Mouse (Mus musculus): ENCODE data around the gene Scarb2. TPM values are rescaled to one million over a fixed set of nuclear protein-coding genes. Genes with fewer than 3 reads are reported as not detected.

Gene Scarb2
- polyA plus RNA-seq, 1 experiment from 2014 or later = 12.4 TPM

DNA sequence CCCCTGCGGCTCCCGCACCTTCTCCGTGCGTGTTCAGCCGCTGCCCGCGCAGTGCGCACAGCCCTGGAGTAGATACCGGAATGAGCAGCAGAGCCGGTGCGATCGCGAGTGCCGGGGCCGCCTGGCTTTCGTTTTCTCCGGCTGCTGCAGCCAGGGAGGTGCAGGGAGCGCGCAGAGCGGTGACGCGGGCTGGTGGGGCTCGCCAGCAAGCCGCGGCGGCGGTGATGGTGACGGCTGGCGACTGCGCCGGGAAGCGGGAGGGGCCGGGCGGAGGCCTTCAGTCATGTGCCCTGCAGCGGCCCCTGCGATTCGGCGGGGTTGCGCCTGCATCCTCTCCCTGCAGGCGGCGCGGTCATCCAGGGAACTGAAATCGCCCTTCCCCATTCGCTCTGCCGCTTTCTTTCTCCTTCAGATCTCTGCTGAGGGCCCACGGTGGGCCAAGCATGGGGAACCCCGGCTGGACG, 1.2 kb downstream of the Scarb2 start:
- WGBS = 0% methylated on average over 48 of the region's 48 CpGs
- Histone ChIP-seq H3K36me3 (no peaks in the 10 kb centered on the region), H3K4me2 (replicated peaks) (peak overlapping the region; percentile 81), H3K4me3 (replicated peaks) (peak overlapping the region; percentile 79), H3K9me3 (no peaks in the 10 kb centered on the region), H3K27ac (peak overlapping the region; percentile 95), H3K4me1 (replicated peaks) (peaks cover 16% of the 10 kb centered on the region), H3K27me3 (replicated peaks) (no peaks in the 10 kb centered on the region), H3K9ac (peak overlapping the region; percentile 86)
- ATAC-seq = peak; percentile 98

DNA sequence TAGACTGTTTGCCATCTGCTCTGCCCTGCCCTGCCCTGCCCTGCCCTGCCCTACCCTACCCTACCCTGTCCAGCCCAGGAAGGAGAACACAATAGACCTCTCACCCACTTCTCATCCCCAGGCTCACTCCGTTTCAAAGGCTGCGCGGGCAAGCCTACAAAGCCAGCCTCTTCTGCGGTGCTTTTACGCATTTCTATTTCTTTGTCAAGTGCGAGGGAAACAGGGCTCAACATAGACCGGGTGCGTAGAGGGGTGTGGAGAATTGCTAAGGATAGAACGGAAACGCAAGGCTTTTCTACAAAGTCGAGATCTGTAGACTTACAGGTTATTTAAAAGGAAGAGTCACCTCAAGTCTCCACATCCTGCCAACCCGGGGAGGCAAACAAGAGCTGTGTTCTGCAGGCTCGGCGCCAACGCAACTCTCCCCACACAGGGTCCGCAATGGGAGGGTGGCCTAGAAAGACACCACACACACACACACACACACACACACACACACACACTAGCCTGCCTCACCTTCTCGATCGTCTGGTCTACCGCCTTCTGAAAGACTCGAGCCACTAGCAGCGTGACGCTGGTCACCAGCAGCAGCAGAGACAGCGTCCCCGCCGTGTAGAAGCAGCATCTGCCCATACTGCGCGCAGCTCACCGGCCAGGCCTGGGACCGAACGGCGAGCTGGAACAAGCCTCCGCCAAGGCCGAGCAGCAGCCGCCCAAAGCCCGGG, 1.8 kb downstream of the Scarb2 start:
- H3K4me1 ChIP-seq (replicated peaks) = peaks cover 19% of the 10 kb centered on the region
- no peaks in the 10 kb centered on the region for H3K9me3 ChIP-seq
- peak; percentile 85 for ATAC-seq
- no peaks in the 10 kb centered on the region for H3K27me3 ChIP-seq (replicated peaks)
- peak overlapping the region; percentile 95 for H3K27ac ChIP-seq
- peak overlapping the region; percentile 81 for H3K4me2 ChIP-seq (replicated peaks)
- peak overlapping the region; percentile 79 for H3K4me3 ChIP-seq (replicated peaks)
- under 1% methylated on average over 35 of the region's 35 CpGs for WGBS
- no peaks in the 10 kb centered on the region for H3K36me3 ChIP-seq
- H3K9ac ChIP-seq = peak overlapping the region; percentile 86

DNA sequence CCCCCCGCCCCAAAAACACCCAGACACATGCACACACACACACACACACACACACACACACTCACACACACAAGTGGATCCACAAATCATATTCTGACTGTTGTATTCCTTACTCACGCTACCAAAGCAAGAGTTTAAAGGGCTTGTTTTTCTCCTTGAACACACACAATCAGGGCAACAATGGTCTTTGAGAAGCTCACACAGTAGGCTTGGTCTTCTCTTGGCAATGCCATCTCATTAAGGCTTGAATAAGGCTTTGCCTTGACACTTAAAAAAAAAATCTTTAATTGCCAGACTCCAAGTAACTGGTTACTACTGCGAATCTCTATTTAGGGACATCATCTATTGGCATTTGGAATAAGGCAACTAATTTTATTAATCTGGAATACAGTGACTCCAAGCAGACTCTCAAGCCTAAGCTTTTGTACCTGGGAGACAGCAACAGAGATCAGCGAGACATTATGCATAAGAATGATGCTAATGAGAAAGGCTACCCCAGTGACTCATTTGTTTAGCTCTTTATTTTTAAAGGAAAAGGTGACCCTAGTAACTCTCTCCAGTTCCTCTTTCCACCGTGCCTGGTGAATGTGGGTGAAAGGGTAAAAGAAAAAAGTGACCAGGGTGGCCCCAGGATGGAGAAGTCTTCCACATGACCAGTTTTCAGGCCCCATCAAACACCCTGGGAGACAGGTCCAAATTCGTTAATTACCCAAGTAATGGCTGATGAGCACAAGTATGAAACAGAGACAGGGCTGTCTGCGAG, 2.6 kb downstream of the Scarb2 start:
- WGBS = 36% methylated on average over 7 of the region's 7 CpGs
- H3K4me1 ChIP-seq (replicated peaks) = peaks cover 21% of the 10 kb centered on the region
- peak overlapping the region; percentile 81 for H3K4me2 ChIP-seq (replicated peaks)
- no peaks in the 10 kb centered on the region for H3K36me3 ChIP-seq
- peak overlapping the region; percentile 79 for H3K4me3 ChIP-seq (replicated peaks)
- no peak for ATAC-seq
- peak overlapping the region; percentile 95; the same call in 1 of the 2 replicates for H3K27ac ChIP-seq
- H3K27me3 ChIP-seq (replicated peaks) = no peaks in the 10 kb centered on the region
- peak overlapping the region; percentile 86 for H3K9ac ChIP-seq
- no peaks in the 10 kb centered on the region for H3K9me3 ChIP-seq

DNA sequence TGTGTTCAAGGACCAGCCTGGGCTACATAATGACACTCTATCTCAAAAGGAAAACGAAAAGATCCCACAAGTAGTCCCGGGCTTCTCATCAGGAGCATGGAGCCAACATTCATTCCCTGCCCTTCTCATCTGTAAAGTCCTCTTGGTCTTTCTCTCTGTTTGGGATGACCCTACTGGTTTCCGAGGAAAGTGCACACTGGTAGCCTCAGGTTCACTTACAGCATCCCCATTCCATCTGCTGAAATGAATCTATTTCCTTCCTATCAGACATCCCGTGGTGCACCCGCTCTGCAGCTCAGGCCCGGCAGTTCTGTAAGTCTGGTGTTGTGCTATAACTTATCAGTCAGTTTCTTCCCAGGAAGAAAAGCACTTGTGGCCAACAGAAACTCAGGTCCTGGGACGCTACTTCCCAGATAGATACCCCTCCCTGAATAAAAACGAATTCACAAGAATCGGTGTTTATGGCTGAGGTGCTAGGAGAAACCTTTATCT, 3.2 kb downstream of the Scarb2 start:
- no peak for ATAC-seq
- no peak overlapping the region for H3K9ac ChIP-seq
- 70% methylated on average over 9 of the region's 9 CpGs for WGBS
- peaks cover 26% of the 10 kb centered on the region for H3K4me1 ChIP-seq (replicated peaks)
- no peak overlapping the region for H3K4me3 ChIP-seq (replicated peaks)
- H3K27ac ChIP-seq = no peak overlapping the region
- no peaks in the 10 kb centered on the region for H3K9me3 ChIP-seq
- no peaks in the 10 kb centered on the region for H3K27me3 ChIP-seq (replicated peaks)
- H3K36me3 ChIP-seq = no peaks in the 10 kb centered on the region
- peak overlapping the region; percentile 81 for H3K4me2 ChIP-seq (replicated peaks)

DNA sequence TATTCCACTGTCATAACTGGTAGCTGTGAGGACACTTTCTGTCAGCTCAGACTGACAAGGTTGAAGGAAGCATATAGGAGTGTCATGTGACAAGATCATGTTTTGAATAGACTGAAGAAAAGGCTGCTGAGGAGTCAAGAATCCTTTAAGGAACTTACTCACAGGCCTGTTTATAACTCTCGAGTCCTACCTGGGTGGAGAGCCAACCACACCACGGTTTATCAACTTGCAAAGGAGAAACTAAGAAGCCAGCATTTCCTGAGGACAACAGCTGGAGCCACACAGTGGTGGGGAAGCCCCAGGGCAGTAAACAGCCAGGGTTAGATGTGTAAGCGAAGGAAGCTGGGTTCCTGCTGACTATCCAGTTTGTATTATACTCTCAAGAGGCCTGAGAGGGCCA, 7.3 kb downstream of the Scarb2 start:
- Histone ChIP-seq H3K27ac (peak overlapping the region; percentile 30; the same call in 1 of the 2 replicates), H3K9ac (no peak overlapping the region), H3K4me1 (replicated peaks) (peaks cover 28% of the 10 kb centered on the region), H3K9me3 (no peaks in the 10 kb centered on the region), H3K36me3 (no peaks in the 10 kb centered on the region), H3K4me2 (replicated peaks) (no peak overlapping the region), H3K4me3 (replicated peaks) (no peak overlapping the region), H3K27me3 (replicated peaks) (no peaks in the 10 kb centered on the region)
- no peak for ATAC-seq
- 42% methylated on average over 3 of the region's 3 CpGs for WGBS

DNA sequence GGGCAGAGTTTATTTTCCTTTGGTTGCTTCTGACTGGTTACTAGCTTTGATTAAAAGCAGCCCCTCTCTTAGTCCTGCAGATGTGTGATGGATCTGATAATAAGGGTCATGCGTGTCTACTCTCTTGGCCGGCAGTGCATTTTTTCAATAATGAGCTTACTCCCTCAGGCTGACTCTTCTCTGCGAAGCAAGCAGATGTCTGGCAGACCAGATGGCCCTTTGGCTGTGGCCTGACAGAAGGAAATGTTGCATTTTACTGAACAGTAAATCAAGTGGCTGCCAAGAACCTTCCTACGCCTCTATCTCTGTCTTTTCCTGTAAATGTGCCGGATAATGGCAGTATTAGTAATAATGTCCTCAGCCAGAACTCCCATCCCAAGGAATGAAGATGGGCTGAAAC, 8.0 kb downstream of the Scarb2 start:
- Histone ChIP-seq H3K4me1 (replicated peaks) (peaks cover 24% of the 10 kb centered on the region), H3K4me2 (replicated peaks) (no peak overlapping the region; the same call in 1 of the 2 replicates), H3K36me3 (no peaks in the 10 kb centered on the region), H3K9ac (no peak overlapping the region), H3K4me3 (replicated peaks) (no peak overlapping the region), H3K27me3 (replicated peaks) (no peaks in the 10 kb centered on the region), H3K27ac (peak overlapping the region; percentile 30), H3K9me3 (no peaks in the 10 kb centered on the region)
- WGBS = 24% methylated on average over 5 of the region's 5 CpGs
- peak; percentile 69 for ATAC-seq

DNA sequence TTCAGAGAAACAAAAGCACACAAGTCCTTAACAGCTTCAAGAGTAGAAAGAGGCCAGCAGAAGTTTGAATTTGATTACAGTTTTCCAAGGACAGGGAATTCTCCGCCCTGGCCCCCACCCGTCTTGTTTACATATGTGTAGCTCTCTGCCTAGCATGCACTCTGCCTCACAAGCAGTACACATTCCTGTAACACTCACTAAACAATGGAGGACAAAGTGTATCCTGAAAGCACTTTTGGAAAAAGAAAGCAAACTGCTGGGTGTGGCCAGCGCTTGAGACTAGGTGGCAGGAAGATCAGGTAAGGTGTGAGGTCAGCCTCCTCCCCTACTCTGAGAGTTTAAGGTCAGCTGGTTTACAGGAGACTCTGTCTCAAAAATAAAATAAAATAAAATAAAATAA, 8.4 kb downstream of the Scarb2 start:
- Histone ChIP-seq H3K4me2 (replicated peaks) (no peak overlapping the region), H3K4me3 (replicated peaks) (no peak overlapping the region), H3K9me3 (no peaks in the 10 kb centered on the region), H3K9ac (no peak overlapping the region), H3K36me3 (no peaks in the 10 kb centered on the region), H3K27ac (peak overlapping the region; percentile 45; the same call in 1 of the 2 replicates), H3K27me3 (replicated peaks) (no peaks in the 10 kb centered on the region), H3K4me1 (replicated peaks) (peaks cover 22% of the 10 kb centered on the region)
- 52% methylated on average over 3 of the region's 3 CpGs for WGBS
- peak; percentile 54 for ATAC-seq

DNA sequence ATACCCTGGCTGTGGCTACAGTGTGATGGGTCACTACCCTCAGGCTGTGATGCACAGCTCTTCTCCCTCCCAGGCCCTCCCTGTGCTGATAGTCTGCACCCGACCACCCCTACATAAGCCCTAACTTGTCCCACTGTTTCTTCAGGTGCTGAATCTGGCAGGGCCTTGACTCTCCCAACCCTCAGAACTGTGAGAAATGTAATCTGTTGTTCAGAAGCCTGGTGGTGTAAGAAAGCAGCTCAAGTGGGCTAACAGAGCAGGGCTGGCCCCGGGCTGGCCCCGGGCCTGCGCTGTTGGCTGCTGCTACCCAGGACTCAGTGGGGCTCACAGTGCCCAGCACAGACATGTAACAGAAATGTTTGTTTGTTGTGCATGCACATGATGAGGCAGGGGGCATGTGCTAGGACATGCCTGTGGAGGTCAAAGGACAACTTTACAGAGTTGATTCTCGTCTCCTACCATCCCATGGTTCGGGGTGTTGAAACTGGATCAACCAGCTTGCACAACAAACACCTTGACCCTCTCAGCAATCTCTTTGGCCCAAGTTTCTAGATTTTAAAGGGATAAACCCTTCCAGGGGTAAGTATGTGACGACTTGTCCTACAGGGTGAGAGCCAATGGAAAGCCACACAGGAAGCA, 10.7 kb downstream of the Scarb2 start:
- H3K36me3 ChIP-seq = no peaks in the 10 kb centered on the region
- H3K4me1 ChIP-seq (replicated peaks) = peaks cover 22% of the 10 kb centered on the region
- H3K9me3 ChIP-seq = no peaks in the 10 kb centered on the region
- H3K9ac ChIP-seq = no peak overlapping the region
- no peak overlapping the region for H3K27ac ChIP-seq
- H3K4me3 ChIP-seq (replicated peaks) = no peak overlapping the region
- ATAC-seq = no peak
- H3K27me3 ChIP-seq (replicated peaks) = no peaks in the 10 kb centered on the region
- 82% methylated on average over 7 of the region's 7 CpGs for WGBS
- no peak overlapping the region for H3K4me2 ChIP-seq (replicated peaks)

DNA sequence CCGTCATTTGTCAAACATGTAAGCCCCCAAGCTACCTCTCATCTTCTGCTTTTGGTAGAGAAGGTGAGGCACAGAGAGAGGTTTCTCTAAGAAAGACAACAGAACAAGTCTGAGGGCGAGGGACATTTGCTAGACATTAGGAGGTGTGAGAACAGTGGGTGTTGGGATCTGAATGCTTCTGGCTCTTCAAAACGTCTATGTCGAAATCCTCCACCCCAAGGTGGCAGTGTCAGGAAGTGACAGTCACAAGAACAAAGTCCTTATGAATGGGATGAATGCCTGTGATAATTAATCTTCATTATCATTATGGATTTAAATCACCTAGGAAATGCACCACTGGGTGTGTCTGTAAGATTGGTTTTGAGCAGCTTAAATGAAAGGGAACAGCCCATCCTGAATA, 11.3 kb downstream of the Scarb2 start:
- ATAC-seq = no peak
- no peak overlapping the region for H3K27ac ChIP-seq
- 58% methylated on average over 4 of the region's 4 CpGs for WGBS
- no peaks in the 10 kb centered on the region for H3K36me3 ChIP-seq
- no peak overlapping the region for H3K4me2 ChIP-seq (replicated peaks)
- H3K9ac ChIP-seq = no peak overlapping the region
- H3K4me1 ChIP-seq (replicated peaks) = peaks cover 24% of the 10 kb centered on the region
- H3K9me3 ChIP-seq = no peaks in the 10 kb centered on the region
- no peaks in the 10 kb centered on the region for H3K27me3 ChIP-seq (replicated peaks)
- H3K4me3 ChIP-seq (replicated peaks) = no peak overlapping the region

DNA sequence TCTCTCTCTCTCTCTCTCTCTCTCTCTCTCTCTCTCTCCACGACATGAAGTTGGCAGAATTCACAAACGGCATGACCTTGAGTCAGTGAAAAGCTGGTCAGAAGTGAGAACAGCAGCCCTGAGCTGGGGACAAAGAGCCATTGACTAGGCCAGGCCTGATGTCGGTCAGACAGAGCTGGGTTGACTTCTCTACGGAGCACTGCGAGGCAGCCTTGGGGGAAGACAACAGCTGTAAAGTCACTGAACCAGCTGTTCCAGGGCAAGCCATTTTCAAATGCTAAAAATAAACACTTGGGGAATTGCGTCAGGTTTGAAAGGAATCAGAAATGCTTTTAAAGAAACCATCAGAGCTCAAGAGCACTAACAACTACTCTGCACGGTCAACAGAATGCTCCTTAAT, 13.2 kb downstream of the Scarb2 start:
- Histone ChIP-seq H3K9ac (no peak overlapping the region), H3K4me3 (replicated peaks) (no peak overlapping the region), H3K36me3 (no peaks in the 10 kb centered on the region), H3K4me2 (replicated peaks) (no peak overlapping the region), H3K27me3 (replicated peaks) (no peaks in the 10 kb centered on the region), H3K27ac (peak overlapping the region; percentile 28), H3K9me3 (no peaks in the 10 kb centered on the region), H3K4me1 (replicated peaks) (peaks cover 29% of the 10 kb centered on the region)
- 40% methylated on average over 7 of the region's 7 CpGs for WGBS
- no peak for ATAC-seq

DNA sequence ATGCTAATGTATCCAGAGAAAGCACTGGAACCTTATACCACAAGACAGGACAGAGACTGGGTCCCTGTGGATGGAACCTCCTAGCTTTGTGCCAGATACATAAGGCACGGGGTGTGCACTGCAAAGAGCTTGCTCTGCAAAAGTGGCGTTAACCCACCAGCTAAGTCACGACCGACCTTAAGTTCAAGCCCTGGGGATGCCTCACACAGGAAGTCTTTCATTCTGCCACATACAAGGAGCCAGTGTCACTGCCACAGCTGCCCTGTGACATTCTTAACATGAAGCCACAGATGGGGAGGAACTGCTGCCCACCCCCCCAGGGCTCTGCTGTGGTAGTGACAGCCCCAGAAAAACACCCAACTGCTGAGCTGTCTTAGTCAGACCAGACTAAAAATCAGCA, 15.9 kb downstream of the Scarb2 start:
- no peak overlapping the region for H3K27ac ChIP-seq
- no peaks in the 10 kb centered on the region for H3K36me3 ChIP-seq
- no peak for ATAC-seq
- no peak overlapping the region for H3K4me2 ChIP-seq (replicated peaks)
- no peaks in the 10 kb centered on the region for H3K9me3 ChIP-seq
- H3K4me1 ChIP-seq (replicated peaks) = peaks cover 24% of the 10 kb centered on the region
- no peak overlapping the region for H3K4me3 ChIP-seq (replicated peaks)
- H3K27me3 ChIP-seq (replicated peaks) = no peaks in the 10 kb centered on the region
- H3K9ac ChIP-seq = no peak overlapping the region
- 66% methylated on average over 4 of the region's 4 CpGs for WGBS

DNA sequence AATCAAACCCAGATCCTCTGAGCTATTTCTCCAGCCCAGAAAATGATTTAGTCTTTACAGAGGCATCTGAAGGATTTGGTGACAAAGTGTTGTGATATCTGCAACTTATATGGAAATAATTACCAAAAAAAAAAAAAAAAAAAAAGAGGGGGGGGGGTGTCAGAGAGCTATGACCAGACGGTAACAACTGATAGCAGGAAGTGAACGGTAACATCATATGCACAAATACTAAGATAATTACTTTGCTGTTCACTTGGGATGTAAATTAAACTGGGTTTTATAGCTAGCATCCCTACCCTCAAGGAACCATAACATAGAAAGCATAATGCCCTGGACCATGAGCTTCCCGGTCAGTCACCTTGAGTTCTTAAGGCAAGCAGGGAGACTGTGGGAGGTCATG, 16.3 kb downstream of the Scarb2 start:
- H3K36me3 ChIP-seq = no peaks in the 10 kb centered on the region
- no peak for ATAC-seq
- H3K9me3 ChIP-seq = no peaks in the 10 kb centered on the region
- H3K4me3 ChIP-seq (replicated peaks) = no peak overlapping the region
- H3K4me2 ChIP-seq (replicated peaks) = no peak overlapping the region
- H3K9ac ChIP-seq = no peak overlapping the region
- H3K4me1 ChIP-seq (replicated peaks) = peaks cover 22% of the 10 kb centered on the region
- no peaks in the 10 kb centered on the region for H3K27me3 ChIP-seq (replicated peaks)
- WGBS = 87% methylated on average over 3 of the region's 3 CpGs
- H3K27ac ChIP-seq = no peak overlapping the region
